Mouse (Mus musculus): Measurements from ENCODE around the gene Epb41l4b.

DNA sequence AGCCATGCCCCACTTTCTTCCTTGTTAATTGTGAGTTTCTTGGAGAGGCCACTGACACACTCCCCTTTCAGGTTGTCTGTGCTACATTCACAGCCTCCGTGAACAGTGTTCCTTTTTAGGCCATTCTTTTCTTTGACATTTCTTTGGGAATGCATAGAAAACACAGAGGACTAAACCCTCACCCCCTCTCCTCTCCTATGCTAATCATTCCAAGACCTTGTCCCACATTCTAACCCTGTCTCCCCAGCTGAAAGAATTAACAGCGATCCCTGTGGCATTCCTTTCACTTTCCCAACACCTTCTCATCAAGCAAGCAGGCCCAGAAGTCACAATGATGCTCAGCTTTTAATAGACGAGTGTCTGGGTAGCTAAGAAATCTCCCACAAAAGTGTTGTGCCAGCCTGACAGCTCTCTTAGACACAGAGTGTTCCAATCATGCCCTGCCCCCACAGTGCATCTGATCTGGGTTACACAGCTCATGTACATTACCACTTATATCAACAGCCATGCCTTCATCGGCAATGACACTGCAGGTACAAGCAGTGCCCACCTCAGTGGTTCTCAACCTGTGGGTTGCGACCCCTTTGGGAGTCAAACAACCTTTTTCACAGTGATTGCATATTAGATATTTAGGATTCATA lies 93.8 kb downstream of the Epb41l4b start:
- TF ChIP-seq CTCF (IDR thresholded peaks at IDR 0.05; ENCODE audit: low read depth, low read length) (no peak), EP300 (IDR thresholded peaks at IDR 0.05; ENCODE audit: insufficient read depth, low read depth, low read length) (no peak), POLR2A (IDR thresholded peaks at IDR 0.05; ENCODE audit: insufficient read depth, low read length) (no peak)

Measured in ES-Bruce4 (cell line).